Mouse (Mus musculus): ENCODE results near the gene Tcam1.

Gene Tcam1

DNA sequence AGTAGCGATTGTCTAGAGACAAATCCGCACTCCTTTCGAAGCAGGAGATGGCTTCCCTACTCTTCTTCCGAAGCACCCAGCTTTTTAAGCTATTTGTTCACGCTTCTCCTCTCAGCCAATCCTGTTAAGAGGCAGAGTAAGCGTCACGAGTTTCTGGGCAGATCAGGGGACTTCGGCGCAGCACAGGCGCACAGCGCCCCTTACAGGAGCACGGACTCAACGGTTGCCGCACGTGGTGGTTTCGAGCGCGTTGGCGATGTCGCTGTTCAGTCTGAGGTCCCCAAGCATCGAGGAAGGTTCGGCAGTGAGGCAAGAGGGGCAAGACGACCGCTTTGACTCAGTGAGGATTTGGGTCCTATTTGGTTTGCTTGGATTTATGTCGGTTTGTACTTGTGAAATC is at the start of gene Tcam1:
Gene Tcam1, plus strand, starts transcription at position 219 of the 400 bp plus-strand sequence.
- peak; percentile 96 to 97 for DNase-seq (ENCODE audit: low spot score in 2 of 2)

DNA sequence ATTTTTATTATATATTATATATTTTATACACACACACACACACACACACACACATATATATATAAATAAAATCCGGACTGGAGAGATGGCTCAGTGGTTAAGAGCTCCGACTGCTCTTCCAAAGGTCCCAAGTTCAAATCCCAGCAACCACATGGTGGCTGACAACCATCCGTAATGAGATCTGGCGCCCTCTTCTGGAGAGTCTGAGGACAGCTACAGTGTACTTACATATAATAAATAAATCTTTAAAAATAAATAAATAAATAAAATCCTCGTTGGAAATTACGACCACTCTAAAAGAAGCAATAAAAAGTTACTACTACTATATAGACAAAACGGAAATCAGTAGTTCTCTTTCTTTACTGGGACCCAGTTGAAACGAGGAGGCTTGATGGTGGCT is 42.5 kb upstream of the Tcam1 start:
- DNase-seq (ENCODE audit: low spot score in 2 of 2) = peak; percentile 11 to 16

DNA sequence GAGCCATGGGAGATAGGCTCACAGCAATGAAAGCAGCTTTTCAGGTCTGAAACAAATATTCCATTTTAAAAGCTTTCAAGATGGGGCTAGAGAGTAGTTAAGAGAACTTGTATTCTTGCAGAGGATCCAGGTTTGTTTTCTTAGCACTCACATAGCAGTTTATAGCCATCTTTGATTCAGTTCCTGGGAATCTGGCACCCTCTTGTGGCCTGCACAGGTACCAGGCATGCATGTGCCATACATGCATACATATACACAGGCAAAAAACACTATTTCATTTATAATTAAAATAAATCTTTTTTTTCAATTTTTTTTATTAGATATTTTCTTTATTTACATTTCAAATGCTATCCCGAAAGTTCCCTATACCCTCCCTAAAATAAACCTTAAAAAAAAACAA is 29.6 kb upstream of the Tcam1 start:
- DNase-seq (ENCODE audit: low spot score in 2 of 2) = peak in 1 of 2 experiments; percentile 30

DNA sequence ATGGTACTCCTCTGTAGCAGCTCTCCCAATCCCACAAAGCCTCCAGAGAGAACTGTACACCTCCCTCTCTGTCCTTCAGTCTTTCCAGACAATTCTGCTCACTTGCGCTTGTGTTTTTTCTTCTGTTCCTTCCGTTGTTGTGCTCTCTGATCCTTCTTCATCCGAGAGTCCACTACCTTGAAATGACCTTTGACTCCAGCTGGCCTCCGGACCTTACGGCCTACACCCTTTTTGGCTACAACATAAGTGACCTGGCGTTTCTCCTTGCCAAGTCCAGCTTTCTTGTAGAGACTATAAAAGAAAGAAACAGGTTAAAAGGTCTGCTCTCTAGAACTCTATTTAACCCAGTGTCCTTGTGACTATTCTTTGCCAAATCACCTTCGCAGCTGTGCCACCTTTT is 27.1 kb upstream of the Tcam1 start:
- no peak for DNase-seq (ENCODE audit: low spot score in 2 of 2)

DNA sequence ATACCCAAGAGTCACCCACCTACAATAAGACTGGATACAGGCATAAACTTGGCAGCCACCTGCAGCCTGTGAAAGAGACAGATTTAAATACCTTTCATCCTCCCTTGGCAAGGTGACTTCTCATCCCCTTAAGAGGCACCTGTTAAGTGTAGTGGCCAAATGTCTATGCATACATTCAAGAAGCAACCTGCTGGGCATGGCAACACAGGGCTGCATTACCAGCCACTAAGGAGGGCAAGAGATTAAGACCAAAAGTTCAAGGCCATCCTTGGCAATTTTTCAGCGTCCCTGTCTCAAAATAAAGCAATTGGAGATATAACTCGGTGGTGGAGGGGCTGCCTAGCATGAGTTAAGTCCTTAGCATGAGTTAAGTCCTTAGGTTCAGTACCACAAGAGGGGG is 21.7 kb upstream of the Tcam1 start:
- DNase-seq (ENCODE audit: low spot score in 2 of 2) = no peak

DNA sequence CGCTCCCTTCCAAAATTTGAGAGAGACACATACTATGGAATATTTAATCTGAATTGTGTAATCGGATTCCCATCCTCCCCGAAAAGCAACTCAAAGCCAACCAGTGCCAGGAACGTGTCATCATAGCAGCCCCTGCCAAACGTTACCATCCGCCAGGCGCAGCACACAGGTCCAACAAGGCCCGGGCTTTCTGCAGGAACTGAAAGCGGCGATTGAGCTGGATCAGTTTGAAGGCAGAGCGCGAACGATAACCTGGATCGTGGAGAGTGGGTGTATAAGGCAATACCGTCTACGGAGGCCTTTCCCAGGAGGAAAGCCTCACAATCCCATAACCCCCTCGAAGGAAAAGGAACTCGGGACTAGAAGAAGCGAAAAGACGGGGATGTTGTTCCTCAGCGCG is 21.3 kb upstream of the Tcam1 start:
- DNase-seq (ENCODE audit: low spot score in 2 of 2) = no peak

DNA sequence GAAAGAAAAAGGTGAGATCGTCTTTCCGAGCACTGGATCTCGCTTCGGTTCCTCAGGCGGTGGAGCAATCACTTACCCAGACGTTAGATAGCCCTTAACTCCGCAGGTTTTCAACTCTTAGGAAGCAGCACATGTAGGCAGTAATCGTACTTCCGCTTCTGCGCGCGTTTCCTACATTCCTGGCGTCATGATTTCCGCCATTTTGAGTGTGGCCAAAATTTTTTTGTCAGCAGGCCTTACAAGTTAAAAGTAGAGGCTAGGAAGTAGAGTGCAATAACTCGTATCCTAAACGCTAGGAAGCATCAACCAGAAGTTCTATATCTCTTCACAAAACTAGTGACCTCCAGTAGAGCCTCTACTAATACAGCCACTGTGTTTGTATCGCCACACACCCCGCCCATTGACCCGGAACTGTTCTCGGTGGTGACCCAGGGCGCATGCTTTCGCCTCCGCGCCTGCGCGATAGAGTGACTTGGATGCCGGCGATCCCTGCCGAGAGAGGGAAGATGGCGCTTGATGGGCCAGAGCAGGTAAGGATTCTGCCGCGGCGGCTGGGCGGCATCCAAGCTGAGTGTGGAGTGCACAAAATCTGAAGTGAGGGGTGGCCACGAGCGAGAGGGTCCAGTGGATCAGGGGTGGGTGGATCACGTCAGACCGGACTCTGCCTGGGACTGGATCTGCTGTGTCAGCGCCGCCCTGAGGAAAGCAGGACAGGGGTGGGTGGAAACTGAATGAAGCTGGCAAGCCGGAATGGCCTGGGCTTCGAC is 20.6 kb upstream of the Tcam1 start, which contains the start of the genes Ftsj3 and Psmc5:
Gene Ftsj3, minus strand, starts transcription at position 395 of the 767 bp plus-strand sequence.
Gene Psmc5, plus strand, starts transcription at position 470 of the 767 bp plus-strand sequence.
- DNase-seq (ENCODE audit: low spot score in 2 of 2) = peak; percentile 96 to 97

DNA sequence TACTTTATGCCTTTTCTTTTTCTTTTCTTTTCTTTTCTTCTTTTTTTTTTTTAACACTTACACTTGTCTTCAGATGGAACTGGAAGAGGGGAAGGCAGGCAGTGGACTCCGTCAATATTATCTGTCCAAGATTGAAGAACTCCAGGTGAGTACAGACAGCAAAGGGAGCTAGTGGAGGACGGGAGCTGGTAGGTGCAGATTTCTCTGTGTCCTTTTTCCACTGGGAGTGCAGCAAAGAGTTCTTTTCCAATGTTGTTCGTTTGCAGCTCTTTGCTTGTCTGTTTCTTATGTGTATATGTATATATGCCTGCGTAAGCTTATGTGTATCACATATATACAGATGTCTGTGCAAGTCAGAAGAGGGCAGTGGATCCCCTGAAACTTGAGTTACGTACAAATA is 19.7 kb upstream of the Tcam1 start:
- no peak for DNase-seq (ENCODE audit: low spot score in 2 of 2)

DNA sequence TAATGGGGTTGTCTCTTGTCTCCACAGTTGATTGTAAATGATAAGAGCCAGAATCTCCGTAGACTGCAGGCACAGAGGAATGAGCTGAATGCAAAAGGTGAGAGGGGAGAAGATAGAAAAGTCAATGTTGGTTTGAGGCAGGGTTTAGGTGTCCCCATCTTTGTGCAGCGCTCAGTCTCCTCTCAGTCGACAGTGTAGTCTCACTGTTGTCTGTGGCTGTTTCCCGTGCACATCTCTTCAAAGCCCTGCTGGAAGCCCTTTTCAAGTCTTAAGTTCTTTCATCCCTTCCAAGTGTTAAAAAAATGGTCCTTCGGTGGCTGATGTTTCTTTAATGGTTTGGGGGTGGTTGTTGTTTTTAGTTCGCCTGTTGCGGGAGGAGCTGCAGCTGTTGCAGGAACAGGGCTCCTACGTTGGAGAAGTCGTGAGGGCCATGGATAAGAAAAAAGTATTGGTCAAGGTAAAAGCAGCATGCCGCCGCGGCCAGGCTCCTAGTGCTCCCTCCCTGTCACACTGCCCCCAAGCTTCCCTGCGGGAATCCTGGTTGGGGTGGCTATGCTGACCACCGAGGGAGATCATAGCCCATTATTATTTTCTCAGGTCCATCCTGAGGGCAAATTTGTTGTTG is 15.5 kb upstream of the Tcam1 start:
- DNase-seq (ENCODE audit: low spot score in 2 of 2) = no peak

DNA sequence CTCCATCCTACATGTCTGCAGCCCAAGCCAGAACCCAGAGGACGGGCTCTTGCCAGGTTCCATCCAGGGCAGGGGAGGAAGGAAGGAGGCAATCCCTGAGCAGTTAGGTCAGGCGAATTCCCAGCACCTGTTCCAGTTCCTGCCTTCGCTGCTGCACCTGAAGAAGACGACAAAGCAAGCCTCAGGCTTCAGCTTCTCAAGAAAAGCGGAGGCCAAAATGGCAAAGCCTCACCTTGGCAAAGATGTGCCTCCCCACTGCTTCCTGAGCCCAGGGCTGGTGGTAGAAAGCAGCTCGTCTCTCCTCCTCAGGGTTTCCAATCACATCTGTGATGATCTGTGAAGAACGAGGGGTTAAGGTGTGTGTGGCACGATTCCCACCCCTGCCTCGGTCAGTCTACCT is 12.5 kb upstream of the Tcam1 start:
- DNase-seq (ENCODE audit: low spot score in 2 of 2) = no peak

DNA sequence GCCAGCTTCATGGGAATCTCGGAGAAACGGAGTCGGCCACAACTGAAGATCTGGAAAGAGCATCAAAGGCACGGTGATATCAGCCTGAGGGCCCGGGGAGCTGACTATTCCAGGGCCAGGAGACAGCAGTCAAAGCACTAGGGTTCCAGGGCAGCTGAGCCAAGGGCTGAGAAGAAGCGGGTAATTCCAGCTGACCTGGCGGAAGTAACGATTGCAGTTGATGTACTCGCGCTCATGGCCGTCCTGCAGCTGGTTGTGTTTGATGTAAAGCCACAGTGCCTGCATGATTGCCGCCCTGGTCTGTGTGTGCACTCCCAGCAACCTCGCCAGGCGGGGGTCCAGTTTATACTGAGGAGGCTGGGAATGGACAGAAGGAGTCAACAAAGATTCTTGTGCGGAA is 11.5 kb upstream of the Tcam1 start:
- no peak for DNase-seq (ENCODE audit: low spot score in 2 of 2)

DNA sequence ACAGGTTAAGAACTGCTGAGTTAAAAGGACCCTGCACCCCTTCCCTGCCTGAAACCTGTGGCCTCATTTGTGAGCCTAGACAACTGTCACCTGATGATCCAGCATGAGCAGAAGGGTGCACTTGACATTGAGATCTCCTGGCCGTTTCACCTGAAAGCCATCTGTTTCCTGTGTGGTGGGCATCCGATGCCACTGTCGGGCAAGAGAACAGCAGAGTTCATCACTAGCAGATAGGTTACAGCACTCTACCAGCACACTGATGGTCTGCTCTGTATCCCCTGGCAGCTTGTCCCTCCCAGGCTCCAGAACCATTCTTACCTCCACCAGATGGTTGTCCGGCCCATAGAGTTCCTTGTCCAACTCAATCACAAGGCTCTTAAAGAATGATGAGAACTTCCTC is 10.9 kb upstream of the Tcam1 start:
- DNase-seq (ENCODE audit: low spot score in 2 of 2) = no peak

DNA sequence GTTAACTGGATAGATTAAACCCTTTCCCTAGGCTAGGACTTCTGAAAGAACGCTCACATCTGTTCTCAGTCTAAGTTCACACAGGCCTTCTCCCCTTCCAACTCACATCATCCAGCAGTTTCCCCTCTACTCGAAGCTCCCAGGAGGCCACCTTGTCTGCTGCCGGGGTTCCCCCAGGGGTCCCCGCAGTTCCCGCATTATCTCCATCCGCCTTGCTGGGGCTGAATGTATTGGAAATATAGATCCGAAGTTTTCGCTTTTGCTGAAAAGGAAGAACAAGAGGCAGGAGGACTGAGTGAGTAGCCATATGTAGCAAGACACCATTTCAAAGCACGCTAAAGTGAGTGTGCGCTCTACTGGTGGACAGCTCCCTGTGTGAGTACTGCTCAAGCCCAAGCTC is 10.0 kb upstream of the Tcam1 start:
- no peak for DNase-seq (ENCODE audit: low spot score in 2 of 2)

DNA sequence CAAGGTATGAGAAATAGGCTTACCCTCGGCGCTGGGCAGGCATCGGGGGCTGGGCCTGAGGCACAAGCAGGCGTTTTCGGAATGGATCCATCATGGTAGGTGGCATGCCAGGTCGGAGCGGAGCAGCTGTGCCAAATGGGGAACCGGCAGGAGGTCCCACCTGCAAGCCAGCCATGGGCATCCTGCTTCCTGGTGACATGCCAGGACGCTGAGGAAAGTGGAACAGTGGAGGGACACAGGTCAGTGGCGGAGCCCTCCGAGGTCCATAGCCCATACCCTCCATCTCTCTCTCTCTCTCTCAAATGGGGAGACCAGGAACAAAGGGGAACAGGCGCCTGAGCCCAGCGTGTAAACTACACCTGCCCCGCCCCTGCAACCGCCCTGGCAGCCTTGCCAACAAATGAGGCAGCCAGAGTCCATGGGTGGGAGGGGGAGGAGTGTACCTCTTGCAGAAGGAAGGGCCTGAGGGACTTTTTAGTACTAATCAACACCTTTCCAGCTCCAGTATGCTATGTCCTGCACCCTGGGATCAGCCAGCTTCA is 9.1 kb upstream of the Tcam1 start:
- DNase-seq (ENCODE audit: low spot score in 2 of 2) = no peak

DNA sequence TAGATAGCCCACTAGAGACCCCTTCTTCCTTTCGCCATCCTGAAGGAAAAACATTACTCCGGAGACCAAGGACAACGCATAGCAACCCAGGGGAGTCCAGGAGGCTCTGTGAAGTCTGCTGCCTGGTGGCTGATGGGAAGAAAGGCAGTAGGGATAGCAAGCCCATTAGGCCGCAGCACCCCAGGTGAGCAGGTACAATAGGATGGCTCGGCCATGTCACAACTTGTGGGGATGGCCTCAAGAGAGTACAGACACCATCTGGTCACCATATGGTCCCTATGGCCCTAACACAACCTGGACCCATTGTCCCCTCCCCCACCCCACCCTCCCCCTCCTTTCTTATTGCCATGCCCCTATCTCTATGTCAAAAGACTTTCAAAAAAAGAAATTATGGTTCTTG is 8.6 kb upstream of the Tcam1 start:
- no peak for DNase-seq (ENCODE audit: low spot score in 2 of 2)

DNA sequence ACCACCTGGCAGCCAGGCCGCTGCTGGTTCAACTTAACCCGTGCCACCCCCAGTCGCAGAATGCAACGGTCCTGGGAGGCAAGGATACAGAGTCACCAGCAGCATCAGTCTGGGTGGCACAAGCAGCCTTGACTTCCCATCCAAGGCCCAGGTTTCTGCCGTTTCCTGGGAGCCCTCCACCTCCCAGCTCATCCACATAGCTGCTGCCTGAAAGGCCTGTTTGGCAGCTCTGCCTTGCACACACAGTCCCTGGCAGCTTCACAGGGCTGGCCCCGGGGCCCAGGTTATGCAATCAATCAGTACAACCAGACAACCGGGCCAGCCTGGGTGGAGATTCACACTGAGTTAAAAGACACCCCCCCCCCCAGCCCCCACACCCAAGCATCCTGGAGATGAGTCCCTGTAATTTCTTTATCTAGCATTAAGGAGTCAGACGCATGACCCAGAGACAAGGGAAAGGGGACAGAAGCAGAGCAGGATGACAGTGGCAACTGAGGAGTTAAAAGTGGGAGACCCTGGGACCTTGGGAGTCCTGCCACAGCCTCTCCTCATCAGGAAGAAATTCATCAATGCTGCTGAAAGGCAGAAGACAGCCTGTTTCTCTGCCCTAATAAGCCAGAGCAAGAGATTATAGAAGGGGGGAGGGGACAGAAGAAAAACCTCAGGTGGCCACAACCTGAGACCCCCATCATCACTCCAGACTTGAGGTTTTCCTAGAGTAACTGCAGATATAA is 8.0 kb upstream of the Tcam1 start:
- DNase-seq (ENCODE audit: low spot score in 2 of 2) = no peak

DNA sequence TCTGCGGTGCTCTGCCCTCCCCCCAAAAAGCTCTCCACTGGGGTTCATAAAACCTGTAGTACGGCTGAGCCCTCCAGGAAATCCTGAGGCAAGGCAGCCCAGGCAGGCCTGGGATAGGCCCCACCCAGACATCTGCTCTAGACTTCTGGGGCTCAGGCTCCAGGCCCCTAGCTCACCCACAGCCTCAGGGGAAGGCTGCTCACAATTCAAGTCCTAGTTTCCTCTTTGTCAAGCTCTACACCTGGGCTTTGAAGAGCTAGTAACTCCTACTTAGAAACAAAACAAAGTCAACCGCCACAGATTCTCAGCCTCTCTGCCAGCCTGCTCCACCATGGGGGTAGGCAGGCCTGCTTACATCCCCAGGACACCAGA is 7.4 kb upstream of the Tcam1 start:
- DNase-seq (ENCODE audit: low spot score in 2 of 2) = no peak

DNA sequence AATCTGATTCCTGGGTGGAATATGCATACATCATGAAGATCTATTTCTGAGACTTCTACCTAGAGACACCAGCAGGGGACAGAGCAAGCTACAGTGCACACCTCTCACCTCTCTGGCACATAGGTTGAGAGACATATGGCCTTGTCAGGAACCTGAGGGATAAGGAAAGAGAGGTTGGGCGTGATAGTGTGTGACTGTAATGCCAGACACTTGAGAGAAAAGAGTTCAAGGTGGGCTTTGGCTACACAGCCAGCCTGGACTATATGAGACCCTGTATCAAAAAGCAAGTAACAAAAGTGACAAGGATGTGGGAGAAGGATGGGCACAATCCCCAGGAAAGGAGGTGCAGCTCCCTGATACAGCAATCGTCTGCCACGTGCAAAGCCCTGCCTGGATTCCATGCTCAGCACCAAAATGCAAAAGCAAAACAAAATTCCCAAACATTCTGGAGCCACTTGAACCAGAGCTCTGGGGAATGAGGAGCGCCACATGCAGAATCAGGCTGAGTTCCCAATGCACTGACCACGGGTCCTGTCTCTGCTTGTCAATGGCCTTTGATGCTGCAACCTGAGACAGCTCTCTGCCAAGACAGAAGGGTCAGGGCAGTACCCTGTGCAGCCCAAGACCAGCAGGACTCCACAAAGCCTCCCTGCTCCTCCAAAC is 5.2 kb upstream of the Tcam1 start:
- no peak for DNase-seq (ENCODE audit: low spot score in 2 of 2)

DNA sequence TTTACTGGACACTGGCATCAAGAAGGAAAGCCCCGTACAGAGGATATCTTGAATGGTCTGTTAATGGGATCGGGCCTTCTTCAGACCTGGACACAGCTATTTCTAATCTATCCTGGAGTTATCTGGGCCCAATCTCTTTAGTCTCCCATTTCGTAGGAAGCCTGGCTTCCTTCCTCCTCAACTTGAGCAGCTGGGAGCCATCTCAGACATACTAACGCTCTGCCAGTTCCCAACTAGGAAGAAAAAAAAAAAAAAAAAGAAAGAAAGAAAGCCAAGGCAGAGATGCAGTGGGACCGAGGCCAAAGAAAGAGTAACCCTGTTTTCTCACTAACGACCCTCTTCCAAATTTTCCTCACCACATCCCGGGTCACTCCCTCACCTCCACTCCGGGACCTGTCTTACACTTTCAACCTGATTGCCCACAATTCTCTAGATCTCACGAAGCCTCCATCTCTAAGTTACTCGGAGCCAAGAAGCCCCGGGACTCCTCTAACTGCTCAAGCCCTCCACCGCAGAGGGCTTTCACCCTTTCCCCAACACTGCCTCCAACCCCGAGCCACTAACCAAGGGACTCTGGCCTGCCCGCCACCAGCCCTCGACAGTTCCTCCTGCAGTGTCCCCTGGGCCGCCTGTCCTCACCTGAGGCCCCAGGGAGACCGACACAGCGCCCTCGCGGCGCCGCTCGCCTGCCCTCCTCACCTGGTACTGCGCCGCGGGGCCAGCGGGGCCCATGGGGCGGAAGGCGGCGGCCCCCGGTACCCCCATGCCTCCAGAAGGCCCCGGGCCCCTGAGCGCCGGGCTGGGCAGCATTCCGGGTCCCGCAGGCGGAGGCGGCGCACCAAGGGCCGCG is 4.5 kb upstream of the Tcam1 start:
- DNase-seq (ENCODE audit: low spot score in 2 of 2) = peak in 1 of 2 experiments; percentile 45

DNA sequence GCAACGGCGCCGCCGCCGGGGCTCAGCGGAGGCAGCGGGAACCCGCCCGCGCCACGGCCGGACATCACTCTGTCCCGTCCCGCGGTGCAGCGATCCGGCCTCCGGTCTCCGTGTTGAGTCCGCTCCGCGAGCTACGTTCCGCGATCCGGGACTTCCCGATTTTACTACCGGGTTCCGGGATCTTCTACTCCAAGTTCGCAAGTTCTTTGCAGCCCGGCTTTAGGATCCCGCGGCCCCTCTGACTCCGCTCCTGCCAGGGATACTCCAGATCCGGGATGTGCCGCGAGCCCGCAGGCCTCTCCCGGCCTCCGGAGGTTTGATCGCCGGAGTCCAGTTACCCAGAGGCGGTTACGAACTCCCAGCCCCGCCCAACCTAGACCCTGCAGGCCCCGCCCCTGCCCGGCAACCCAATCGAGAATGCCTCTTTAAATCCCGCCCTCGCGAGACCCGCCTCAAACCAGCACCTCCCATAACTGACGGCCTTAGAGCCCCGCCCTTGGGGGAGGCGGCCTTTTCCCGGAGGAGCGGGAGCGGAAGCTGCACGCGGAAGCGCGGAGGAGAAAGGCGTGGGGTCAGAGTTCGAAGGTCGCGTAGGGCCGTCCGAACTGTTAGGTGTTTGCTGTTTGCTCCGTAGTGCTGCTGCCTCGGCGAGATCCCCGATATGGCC is 3.7 kb upstream of the Tcam1 start, which contains the start of gene Smarcd2:
Gene Smarcd2, minus strand, starts transcription at position 329 of the 667 bp plus-strand sequence.
- DNase-seq (ENCODE audit: low spot score in 2 of 2) = peak; percentile 97 to 98

Data from natural killer cell, adult 2 months (primary cell).